Mouse (Mus musculus) liver, embryonic 11.5 days (tissue): ENCODE measurements around the gene Lat2. TPM values are rescaled to one million over a fixed set of nuclear protein-coding genes. Genes with fewer than 3 reads are reported as not detected.

Experiments
- ATAC-seq: fragments of 200-750 bp; cut with Nextera tagmentation; replicated peaks from 2 replicates; pipeline ENCODE4 v1.8.0; 2017; ENCODE audit warnings: moderate number of reproducible peaks, mild to moderate bottlenecking, moderate TSS enrichment, moderate library complexity; ENCODE audit not compliant: low FRiP score
- DNase-seq: peaks from one replicate; pipeline ENCODE4 v3.0.0-alpha.2; 2017; ENCODE audit warnings: low spot score
- H3K27ac ChIP-seq: fragments of 300-500 bp; sonication (generic); 2 replicates; pipeline ENCODE4 v1.5.1; 2014; ENCODE audit warnings: mild to moderate bottlenecking, low read depth, low read length, control low read depth
- H3K27me3 ChIP-seq: fragments of 300-500 bp; sonication (generic); replicated peaks from 2 replicates; pipeline ENCODE4 v1.6.1; 2014; ENCODE audit warnings: low read length, mixed read lengths; ENCODE audit not compliant: control insufficient read depth, insufficient read depth
- H3K36me3 ChIP-seq: fragments of 300-500 bp; sonication (generic); 2 replicates; pipeline ENCODE4 v1.6.1; 2014; ENCODE audit warnings: mild to moderate bottlenecking, low read length, moderate library complexity, mixed read lengths; ENCODE audit not compliant: control insufficient read depth, insufficient read depth
- H3K4me1 ChIP-seq: fragments of 300-500 bp; sonication (generic); replicated peaks from 2 replicates; pipeline ENCODE4 v1.6.1; 2014; ENCODE audit warnings: low read length, mixed read lengths; ENCODE audit not compliant: control insufficient read depth, insufficient read depth
- H3K4me2 ChIP-seq: fragments of 300-500 bp; sonication (generic); 2 replicates; pipeline ENCODE4 v1.6.1; 2014; ENCODE audit warnings: mild to moderate bottlenecking, control low read depth, moderate library complexity
- H3K4me3 ChIP-seq: fragments of 300-500 bp; sonication (generic); 2 replicates; pipeline ENCODE4 v1.5.1; 2014; ENCODE audit warnings: low read depth, low read length, control low read depth
- H3K9ac ChIP-seq: fragments of 300-500 bp; sonication (generic); 2 replicates; pipeline ENCODE4 v1.6.1; 2014; ENCODE audit warnings: low read depth, low read length, control low read depth
- H3K9me3 ChIP-seq: fragments of 300-500 bp; sonication (generic); 2 replicates; pipeline ENCODE4 v1.6.1; 2016; ENCODE audit warnings: low read length, inconsistent platforms, mixed read lengths; ENCODE audit not compliant: control insufficient read depth
- WGBS: fragments of 180-500 bp; shearing (Covaris S2); extraction: QIAGEN DNeasy Blood & Tissue Kit; methylation state at CpG from one replicate; pipeline ENCODE4 v1.1.7; 2014; 5-methylcytosine and 5-hydroxymethylcytosine counted together
- polyA plus RNA-seq: library from polyadenylated mRNA; unstranded; fragments of >200 nt; fragmentation: Nextera tagmentation; extraction: Ambion mirVana; gene quantifications from 2 replicates; pipeline ENCODE4 v1.2.1, GENCODE M21; 2014

The Lat2 gene
- polyA plus RNA-seq, 1 experiment from 2014 or later: 2.1 TPM

DNA sequence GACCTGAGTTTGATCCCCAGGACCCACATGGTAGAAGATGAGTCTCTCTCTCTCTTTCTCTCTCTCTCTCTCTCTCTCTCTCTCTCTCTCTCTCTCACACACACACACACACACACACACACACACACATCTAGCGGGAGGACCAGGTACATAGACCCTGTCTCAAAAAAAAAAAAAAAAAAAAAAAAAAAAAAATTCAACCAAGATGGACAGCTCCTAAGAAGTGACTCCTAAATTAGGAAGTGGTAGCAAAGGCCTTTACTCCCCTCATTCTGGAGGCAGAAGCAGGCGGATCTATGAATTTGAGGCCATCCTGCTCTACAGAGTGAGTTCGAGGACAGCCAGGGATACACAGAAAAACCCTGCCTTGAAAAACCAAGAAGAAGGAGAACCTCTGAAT is 25.5 kb upstream of the Lat2 start:
- Histone ChIP-seq H3K4me2 (no peak overlapping the region), H3K27ac (no peak overlapping the region), H3K4me3 (no peak overlapping the region), H3K4me1 (peaks cover 12% of the 10 kb centered on the region), H3K9ac (no peak overlapping the region), H3K36me3 (peaks cover 6% of the 10 kb centered on the region), H3K27me3 (no peaks in the 10 kb centered on the region), H3K9me3 (no peaks in the 10 kb centered on the region)
- 87% methylated on average over 3 of the region's 3 CpGs for WGBS
- ATAC-seq: no peak
- DNase-seq: no peak

DNA sequence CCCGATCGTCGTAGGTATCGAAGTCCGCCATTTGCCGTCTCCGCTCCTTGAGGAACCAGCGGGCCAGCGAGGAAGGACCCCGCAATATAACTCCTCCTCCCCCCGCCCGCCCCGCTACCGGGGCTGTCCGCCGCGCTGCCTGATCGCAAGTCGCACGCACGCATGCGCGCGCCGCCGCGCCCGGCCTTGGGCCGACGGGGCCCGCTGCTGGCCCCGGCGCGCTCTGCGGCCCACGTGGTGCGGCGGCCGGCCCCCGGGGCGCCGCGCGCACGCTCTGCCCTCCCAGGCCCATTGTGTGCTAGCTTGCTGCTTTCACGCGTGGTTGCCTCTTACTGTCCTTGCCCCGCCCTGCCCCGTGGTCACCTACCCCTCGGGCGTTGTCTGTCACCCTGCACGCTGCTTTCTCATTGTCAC is 24.5 kb upstream of the Lat2 start, which contains the start of gene Eif4h:
Gene Eif4h (minus strand): TSS at position 222 of the 414 bp plus-strand sequence.
- H3K9me3 ChIP-seq: no peaks in the 10 kb centered on the region
- H3K9ac ChIP-seq: peak within 1 kb of the TSS; percentile 99
- peak within 1 kb of the TSS; percentile 88 for H3K27ac ChIP-seq
- H3K4me3 ChIP-seq: peak within 1 kb of the TSS; percentile 93
- peaks cover 12% of the 10 kb centered on the region for H3K4me1 ChIP-seq
- H3K4me2 ChIP-seq: peak within 1 kb of the TSS; percentile 85
- ATAC-seq (peak; percentile 90), DNase-seq (peak; percentile 96)
- under 1% methylated on average over 50 of the region's 52 CpGs for WGBS
- peaks cover 11% of the 10 kb centered on the region for H3K36me3 ChIP-seq
- no peaks in the 10 kb centered on the region for H3K27me3 ChIP-seq

DNA sequence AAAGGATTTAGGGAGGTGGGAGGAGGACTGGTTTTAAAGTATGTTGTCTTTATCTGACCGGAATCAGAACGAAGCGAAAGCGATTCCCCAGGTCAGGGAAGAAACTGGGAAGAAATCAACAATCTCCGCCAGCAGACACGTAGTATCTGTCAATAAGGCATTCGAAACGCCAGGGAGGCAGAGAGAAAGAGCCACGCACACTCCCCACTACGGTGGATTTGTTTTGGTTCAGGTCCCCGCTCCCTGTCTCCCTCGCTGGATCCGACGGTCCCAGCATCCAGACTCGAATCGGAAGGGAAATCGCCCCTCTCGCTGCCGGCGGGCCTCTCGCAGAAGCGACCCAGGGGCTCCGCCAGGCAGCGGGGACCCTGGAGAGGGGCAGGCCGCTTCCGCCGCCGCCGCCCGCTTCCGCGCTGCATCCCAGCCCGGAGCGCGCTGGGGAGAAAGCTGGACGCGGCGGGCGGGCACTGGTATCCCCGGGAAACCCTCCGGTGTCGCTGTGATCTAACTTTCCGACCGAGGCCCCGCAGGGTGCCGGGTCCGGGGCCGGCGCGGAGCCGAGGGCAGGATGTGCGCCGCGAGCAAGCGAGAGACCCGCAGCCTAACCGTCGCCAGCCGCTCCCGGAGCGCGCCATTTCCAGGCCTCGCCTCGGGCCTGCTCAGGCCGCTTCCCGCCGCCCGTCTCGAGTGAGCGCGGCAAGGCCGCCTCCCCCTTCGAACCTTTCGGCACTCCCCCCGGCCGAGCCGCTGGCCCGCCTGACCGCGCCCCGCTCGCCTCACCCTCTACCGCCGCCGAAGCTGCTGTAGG is 23.8 kb upstream of the Lat2 start:
- H3K4me3 ChIP-seq: peak overlapping the region; percentile 93
- peaks cover 11% of the 10 kb centered on the region for H3K36me3 ChIP-seq
- peak; percentile 69 for ATAC-seq
- H3K4me1 ChIP-seq: peaks cover 12% of the 10 kb centered on the region
- H3K27me3 ChIP-seq: no peaks in the 10 kb centered on the region
- H3K27ac ChIP-seq: peak overlapping the region; percentile 88
- no peak for DNase-seq
- H3K9me3 ChIP-seq: no peaks in the 10 kb centered on the region
- H3K9ac ChIP-seq: peak overlapping the region; percentile 99
- peak overlapping the region; percentile 85 for H3K4me2 ChIP-seq
- 1% methylated on average over 85 of the region's 85 CpGs for WGBS

DNA sequence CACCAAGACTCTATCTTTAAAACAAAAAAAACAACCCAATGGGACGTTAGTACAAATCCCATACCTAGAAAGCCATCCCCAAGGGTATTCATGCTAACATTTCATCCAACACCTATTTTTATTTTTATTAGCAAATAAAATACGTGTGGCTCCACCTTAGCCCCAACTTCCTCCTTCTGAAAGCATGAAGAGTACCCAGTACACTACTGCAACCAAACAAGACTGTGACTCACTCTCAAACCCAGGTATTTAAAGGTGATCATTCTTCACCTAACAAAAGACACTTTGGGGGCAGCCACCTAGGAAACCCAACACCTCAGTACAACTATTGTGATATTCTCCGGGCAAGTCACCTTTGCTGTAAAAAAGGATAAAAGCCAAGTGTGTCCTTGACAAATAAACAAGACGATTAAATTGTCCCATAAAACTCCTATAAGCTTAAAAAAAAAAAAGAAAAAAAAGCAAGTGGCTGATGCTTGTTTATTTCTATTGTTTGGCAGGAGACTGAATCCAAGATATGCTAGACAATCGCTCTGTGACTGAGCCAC is 23.1 kb upstream of the Lat2 start:
- Histone ChIP-seq H3K4me2 (peak overlapping the region; percentile 85), H3K4me1 (peaks cover 12% of the 10 kb centered on the region), H3K27ac (peak overlapping the region; percentile 88; the same call in 1 of the 2 replicates), H3K4me3 (peak overlapping the region; percentile 93), H3K9ac (peak overlapping the region; percentile 99), H3K27me3 (no peaks in the 10 kb centered on the region), H3K36me3 (peaks cover 18% of the 10 kb centered on the region), H3K9me3 (no peaks in the 10 kb centered on the region)
- WGBS: 23% methylated on average over 5 of the region's 5 CpGs
- ATAC-seq (no peak), DNase-seq (no peak)

DNA sequence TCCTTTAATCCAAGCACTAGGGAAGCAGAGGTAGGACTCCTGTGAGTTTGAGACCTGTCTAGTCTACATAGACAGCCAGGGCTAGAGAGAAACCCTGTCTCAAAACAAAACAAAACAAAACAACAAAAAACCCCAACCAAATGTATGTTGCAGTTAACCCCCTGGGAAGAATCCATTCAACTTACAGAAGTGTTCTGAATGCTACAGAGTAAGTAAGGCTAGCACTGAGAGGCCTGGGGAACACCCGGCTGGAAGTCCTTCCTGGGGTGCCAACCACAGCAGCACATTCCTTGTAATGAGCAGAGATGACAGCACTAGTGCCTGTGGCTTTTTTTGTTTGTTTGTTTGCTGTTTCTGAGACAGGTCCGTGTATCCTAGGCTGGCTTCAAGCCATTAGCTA is 18.0 kb upstream of the Lat2 start:
- Histone ChIP-seq H3K27me3 (no peaks in the 10 kb centered on the region), H3K36me3 (peaks cover 35% of the 10 kb centered on the region), H3K4me3 (no peak overlapping the region), H3K9me3 (no peaks in the 10 kb centered on the region), H3K27ac (no peak overlapping the region), H3K9ac (no peak overlapping the region), H3K4me2 (no peak overlapping the region), H3K4me1 (peaks cover 8% of the 10 kb centered on the region)
- ATAC-seq: no peak
- DNase-seq: no peak
- 72% methylated on average over 2 of the region's 2 CpGs for WGBS

DNA sequence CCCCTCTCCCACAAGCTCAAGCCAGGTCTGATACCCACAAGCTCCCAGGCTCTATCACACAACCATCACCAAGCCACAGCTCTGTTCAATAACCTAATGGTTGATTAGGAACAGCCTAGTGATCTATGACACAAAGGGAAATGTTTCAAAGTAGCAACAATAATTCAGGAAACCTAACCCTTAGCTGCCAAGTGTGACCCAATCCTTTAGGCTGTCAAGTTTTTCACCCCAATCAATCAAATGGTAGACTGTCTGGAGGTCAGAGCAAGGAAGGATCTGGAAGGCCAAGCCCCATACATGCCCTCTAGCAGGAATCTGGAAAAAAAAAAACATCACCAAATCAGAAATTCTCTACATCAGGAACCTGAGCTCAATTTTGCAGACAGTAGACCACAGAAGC is 16.0 kb upstream of the Lat2 start:
- H3K36me3 ChIP-seq: peaks cover 49% of the 10 kb centered on the region

DNA sequence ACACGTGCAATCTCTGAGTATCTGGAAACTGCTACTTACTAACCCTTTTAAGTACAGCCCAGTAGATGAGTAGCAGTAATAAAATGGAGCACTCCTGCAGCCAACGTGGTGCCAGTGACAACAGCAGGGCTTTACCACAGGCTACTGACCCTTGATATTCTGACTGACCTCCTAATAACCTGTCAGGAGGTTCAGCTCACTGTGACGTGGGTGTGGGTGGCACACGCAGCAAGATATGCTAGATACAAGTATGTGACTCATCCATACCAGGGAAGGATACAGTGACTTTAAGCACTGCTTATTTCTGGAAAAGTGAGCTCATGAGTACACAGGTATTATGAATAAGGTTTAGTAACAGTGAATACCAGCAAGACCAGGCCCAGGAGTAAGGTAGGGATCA is 14.7 kb upstream of the Lat2 start:
- Histone ChIP-seq H3K27ac (no peak overlapping the region), H3K4me2 (no peak overlapping the region), H3K9ac (no peak overlapping the region), H3K27me3 (no peaks in the 10 kb centered on the region), H3K36me3 (peaks cover 55% of the 10 kb centered on the region), H3K9me3 (no peaks in the 10 kb centered on the region), H3K4me1 (no peaks in the 10 kb centered on the region), H3K4me3 (no peak overlapping the region)
- DNase-seq (no peak), ATAC-seq (no peak)
- 64% methylated on average over 4 of the region's 4 CpGs for WGBS

More for the DNA sequence above, 16.0 kb upstream of the Lat2 start:
- Histone ChIP-seq H3K27ac (no peak overlapping the region), H3K9me3 (no peaks in the 10 kb centered on the region), H3K9ac (no peak overlapping the region), H3K4me2 (no peak overlapping the region), H3K27me3 (no peaks in the 10 kb centered on the region), H3K4me1 (no peaks in the 10 kb centered on the region), H3K4me3 (no peak overlapping the region)
- DNase-seq (no peak), ATAC-seq (no peak)

DNA sequence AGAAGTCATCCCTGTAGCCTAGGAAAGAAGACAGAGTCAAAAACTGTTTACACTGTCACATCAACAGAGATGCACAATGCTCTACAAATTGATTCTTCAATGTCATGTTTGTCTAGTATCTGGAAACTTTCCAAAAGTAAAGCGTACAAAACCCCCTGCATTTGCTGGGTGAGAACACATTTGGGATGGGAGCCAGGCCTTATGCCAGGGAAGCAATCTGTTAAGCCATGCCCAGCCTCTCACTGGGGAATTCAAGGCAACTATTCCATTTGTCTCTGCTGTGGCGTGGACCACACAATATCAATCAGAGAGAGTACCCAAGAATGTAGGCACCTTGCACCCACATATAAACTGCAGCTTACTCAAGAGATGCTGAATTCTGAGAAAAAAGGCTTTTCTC is 7.2 kb upstream of the Lat2 start:
- Histone ChIP-seq H3K4me2 (no peak overlapping the region), H3K9ac (no peak overlapping the region), H3K4me3 (no peak overlapping the region), H3K9me3 (no peaks in the 10 kb centered on the region), H3K27me3 (no peaks in the 10 kb centered on the region), H3K4me1 (no peaks in the 10 kb centered on the region), H3K36me3 (peaks cover 76% of the 10 kb centered on the region), H3K27ac (no peak overlapping the region)
- DNase-seq: no peak
- no peak for ATAC-seq
- WGBS: 86% methylated on average over 2 of the region's 2 CpGs
